Mouse (Mus musculus): ENCODE measurements around the gene Gripap1. TPM values are rescaled to one million over a fixed set of nuclear protein-coding genes. Genes with fewer than 3 reads are reported as not detected.
"Not testable (repeated sequence)": the region's sequence is repeated elsewhere in the genome, so short reads cannot be mapped to it uniquely, and the experiment has no call there.

The Gripap1 gene
- total and polyA plus RNA-seq, 2 experiments from 2014 or later = 2.4 to 19.3 TPM

DNA sequence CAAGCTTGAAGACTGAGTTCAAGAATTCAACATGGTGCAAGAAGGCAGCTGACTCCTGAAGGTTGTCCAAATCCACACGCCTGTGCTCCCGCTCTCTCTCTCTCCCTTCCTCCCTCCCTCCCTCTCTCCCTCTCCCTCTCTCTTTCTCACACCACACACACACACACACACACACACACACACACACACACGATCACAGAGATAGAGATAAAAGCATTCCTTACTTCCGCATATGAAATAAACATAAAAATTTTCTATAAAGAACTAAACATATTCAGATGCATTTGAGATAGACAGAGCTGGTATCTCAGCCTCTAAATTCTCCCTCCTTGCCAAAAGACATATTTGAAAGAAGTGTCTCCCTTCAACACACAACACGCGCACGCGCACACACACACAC, 44.1 kb upstream of the Gripap1 start:
- Histone ChIP-seq H3K9me3 (replicated peaks; ENCODE audit: control insufficient read depth, low read length) (no peaks in the 10 kb centered on the region), H3K4me2 (ENCODE audit: low read depth, low read length) (no peak overlapping the region), H3K27ac (ENCODE audit: low read depth) (no peak overlapping the region), H3K27me3 (ENCODE audit: control insufficient read depth, insufficient read depth, low read length) (no peaks in the 10 kb centered on the region), H3K36me3 (replicated peaks; ENCODE audit: control insufficient read depth, insufficient read depth, low read length) (no peaks in the 10 kb centered on the region), H3K9ac (replicated peaks; ENCODE audit: low read depth, low read length) (no peak overlapping the region), H3K4me1 (ENCODE audit: control insufficient read depth, insufficient read depth) (no peaks in the 10 kb centered on the region), H3K4me3 (ENCODE audit: low read depth, low read length) (no peak overlapping the region)
- ATAC-seq (ENCODE audit: insufficient read depth, low read depth) = no peak
- no peak for DNase-seq (ENCODE audit: low spot score)
- TF ChIP-seq CTCF (IDR thresholded peaks at IDR 0.05; ENCODE audit: low read depth) (no peak), EP300 (IDR thresholded peaks at IDR 0.05; ENCODE audit: low read depth) (no peak)
- WGBS = 79% methylated on average over 8 of the region's 8 CpGs

- TF ChIP-seq EP300 (IDR thresholded peaks at IDR 0.05; ENCODE audit: low read depth) (no peak), CTCF (IDR thresholded peaks at IDR 0.05; ENCODE audit: low read depth) (no peak)
- 16% methylated on average over 52 of the region's 56 CpGs for WGBS
Measured at GRCm38 (mm10) chrX:7750432-7751116, 39.0 kb upstream of the Gripap1 start, which contains the start of gene Ccdc120. TSS of gene Ccdc120 (minus strand) at chrX:7750905.

DNA sequence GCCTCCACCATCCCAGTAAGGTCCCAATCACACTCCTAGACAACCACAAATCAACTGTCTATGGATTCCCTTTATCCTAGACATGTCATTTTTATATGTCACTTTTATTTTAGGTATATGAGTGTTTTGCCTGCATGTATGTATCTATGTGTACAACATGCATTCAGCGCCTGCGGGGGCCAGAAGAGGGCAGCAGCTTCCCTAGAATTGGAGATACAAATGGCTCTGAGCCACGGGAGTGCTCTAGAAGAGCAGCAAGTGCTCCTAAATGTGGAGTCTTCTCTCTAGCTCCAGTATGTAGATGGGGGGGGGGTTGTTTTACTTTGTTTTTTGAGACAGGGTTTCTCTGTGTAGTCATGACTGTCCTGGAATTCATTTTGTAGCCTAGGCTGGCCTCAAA, 35.9 kb upstream of the Gripap1 start:
- not testable (repeated sequence) for ATAC-seq (ENCODE audit: insufficient read depth, low read depth); H3K9ac ChIP-seq (replicated peaks; ENCODE audit: low read depth, low read length); DNase-seq (ENCODE audit: low spot score)

More at GRCm38 (mm10) chrX:7750432-7751116, 39.0 kb upstream of the Gripap1 start, which contains the start of gene Ccdc120:
- ATAC-seq (ENCODE audit: insufficient read depth, low read depth) (peak; percentile 36; the same call in 1 of the 2 replicates), DNase-seq (ENCODE audit: low spot score) (peak; percentile 43)
- no peaks in the 10 kb centered on the region for H3K9me3 ChIP-seq (replicated peaks; ENCODE audit: control insufficient read depth, low read length)
- no peaks in the 10 kb centered on the region for H3K27me3 ChIP-seq (ENCODE audit: control insufficient read depth, insufficient read depth, low read length)
- H3K4me1 ChIP-seq (ENCODE audit: control insufficient read depth, insufficient read depth) = no peaks in the 10 kb centered on the region
- peak within 1 kb of the TSS; percentile 68 for H3K4me3 ChIP-seq (ENCODE audit: low read depth, low read length)
- no peak within 1 kb of the TSS for H3K9ac ChIP-seq (replicated peaks; ENCODE audit: low read depth, low read length)
- H3K4me2 ChIP-seq (ENCODE audit: low read depth, low read length) = peak within 1 kb of the TSS; percentile 79
- no peaks in the 10 kb centered on the region for H3K36me3 ChIP-seq (replicated peaks; ENCODE audit: control insufficient read depth, insufficient read depth, low read length)
- H3K27ac ChIP-seq (ENCODE audit: low read depth) = no peak within 1 kb of the TSS

GRCm38 (mm10) chrX:7762137-7762920, 27.2 kb upstream of the Gripap1 start, which contains the start of gene Tfe3:
TSS of gene Tfe3 (plus strand) at chrX:7762560.
- Histone ChIP-seq H3K36me3 (replicated peaks; ENCODE audit: control insufficient read depth, insufficient read depth, low read length) (0 out of 2 replicates have a peak, but pooled peaks cover under 1% of the 10 kb centered on the region), H3K27ac (ENCODE audit: low read depth) (peak within 1 kb of the TSS; percentile 85), H3K4me3 (ENCODE audit: low read depth, low read length) (peak within 1 kb of the TSS; percentile 76), H3K27me3 (ENCODE audit: control insufficient read depth, insufficient read depth, low read length) (no peaks in the 10 kb centered on the region), H3K4me2 (ENCODE audit: low read depth, low read length) (peak within 1 kb of the TSS; percentile 65), H3K4me1 (ENCODE audit: control insufficient read depth, insufficient read depth) (no peaks in the 10 kb centered on the region), H3K9me3 (replicated peaks; ENCODE audit: control insufficient read depth, low read length) (no peaks in the 10 kb centered on the region), H3K9ac (replicated peaks; ENCODE audit: low read depth, low read length) (peak within 1 kb of the TSS; percentile 68)
- no peak for TF ChIP-seq EP300 (IDR thresholded peaks at IDR 0.05; ENCODE audit: low read depth)
- TF ChIP-seq CTCF (IDR thresholded peaks at IDR 0.05; ENCODE audit: low read depth) = no peak
- peak; percentile 97 for ATAC-seq (ENCODE audit: insufficient read depth, low read depth)
- WGBS = 10% methylated on average over 38 of the region's 38 CpGs
- peak; percentile 95 for DNase-seq (ENCODE audit: low spot score)

More for the DNA sequence above, 35.9 kb upstream of the Gripap1 start:
- not testable (repeated sequence) for H3K27ac ChIP-seq (ENCODE audit: low read depth); H3K9me3 ChIP-seq (replicated peaks; ENCODE audit: control insufficient read depth, low read length); H3K4me2 ChIP-seq (ENCODE audit: low read depth, low read length); H3K4me1 ChIP-seq (ENCODE audit: control insufficient read depth, insufficient read depth); H3K27me3 ChIP-seq (ENCODE audit: control insufficient read depth, insufficient read depth, low read length); H3K4me3 ChIP-seq (ENCODE audit: low read depth, low read length); H3K36me3 ChIP-seq (replicated peaks; ENCODE audit: control insufficient read depth, insufficient read depth, low read length)
- TF ChIP-seq CTCF (IDR thresholded peaks at IDR 0.05; ENCODE audit: low read depth) = peak; percentile 25
- WGBS = 14% methylated on average over 3 of the region's 3 CpGs

DNA sequence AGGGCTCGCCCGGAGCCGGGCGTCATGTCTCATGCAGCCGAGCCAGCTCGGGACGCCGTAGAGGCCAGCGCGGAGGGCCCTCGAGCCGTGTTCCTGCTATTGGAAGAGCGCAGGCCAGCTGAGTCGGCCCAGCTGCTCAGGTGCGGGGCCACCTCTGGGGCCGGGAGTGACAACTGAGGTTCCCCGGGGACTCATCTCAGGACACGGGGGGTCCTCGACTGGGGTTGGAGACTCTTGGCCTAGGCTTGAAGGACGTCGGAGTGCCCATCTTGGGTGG, 26.7 kb upstream of the Gripap1 start:
- Histone ChIP-seq H3K9ac (replicated peaks; ENCODE audit: low read depth, low read length) (peak overlapping the region; percentile 68), H3K4me3 (ENCODE audit: low read depth, low read length) (peak overlapping the region; percentile 76), H3K4me1 (ENCODE audit: control insufficient read depth, insufficient read depth) (no peaks in the 10 kb centered on the region), H3K9me3 (replicated peaks; ENCODE audit: control insufficient read depth, low read length) (no peaks in the 10 kb centered on the region), H3K27ac (ENCODE audit: low read depth) (peak overlapping the region; percentile 85), H3K27me3 (ENCODE audit: control insufficient read depth, insufficient read depth, low read length) (no peaks in the 10 kb centered on the region), H3K4me2 (ENCODE audit: low read depth, low read length) (peak overlapping the region; percentile 65), H3K36me3 (replicated peaks; ENCODE audit: control insufficient read depth, insufficient read depth, low read length) (peaks cover 6% of the 10 kb centered on the region; the same call in 1 of the 2 replicates)
- no peak for TF ChIP-seq CTCF (IDR thresholded peaks at IDR 0.05; ENCODE audit: low read depth)
- no peak for TF ChIP-seq EP300 (IDR thresholded peaks at IDR 0.05; ENCODE audit: low read depth)
- DNase-seq (ENCODE audit: low spot score) = no peak
- 13% methylated on average over 21 of the region's 21 CpGs for WGBS
- peak; percentile 2 for ATAC-seq (ENCODE audit: insufficient read depth, low read depth)
